Mouse (Mus musculus): Measurements from ENCODE around the gene Slc35g1.

DNA sequence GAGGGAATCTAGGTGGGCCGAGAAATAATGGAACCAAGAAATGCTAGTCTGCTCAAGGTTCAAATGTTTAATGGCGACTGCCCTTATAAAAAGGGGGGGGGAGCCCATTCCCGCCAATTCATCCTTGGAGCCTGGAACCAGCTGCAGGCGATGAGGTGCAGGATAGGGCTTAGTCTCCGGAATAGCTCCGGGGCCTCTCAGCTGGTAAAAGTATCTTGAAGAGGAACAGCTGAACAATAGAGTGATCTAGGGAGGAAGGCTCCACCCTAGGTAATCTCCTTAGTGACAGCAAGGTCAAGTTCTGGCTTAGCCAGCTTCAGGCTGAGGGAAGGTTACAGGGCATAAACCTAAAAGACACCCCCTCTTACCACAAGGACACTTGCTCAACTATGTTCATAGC lies 18.1 kb downstream of the Slc35g1 start:
- TF ChIP-seq GATA1 (IDR thresholded peaks at IDR 0.05; ENCODE audit: borderline replicate concordance, low read length), result no peak
- no peak for TF ChIP-seq FLI1 (IDR thresholded peaks at IDR 0.05; ENCODE audit: low read length)

Data from megakaryocyte, embryonic 14.5 days (primary cell).